Mouse (Mus musculus): ENCODE data around the gene Pmpcb. TPM values are rescaled to one million over a fixed set of nuclear protein-coding genes. Genes with fewer than 3 reads are reported as not detected.

Gene Pmpcb
- polyA plus RNA-seq, 1 experiment from 2014 or later = 84.4 TPM

- H3K9me3 ChIP-seq (replicated peaks) = no peaks in the 10 kb centered on the region
- H3K4me3 ChIP-seq = peak overlapping the region; percentile 89
- peak; percentile 98 for DNase-seq (ENCODE audit: low spot score)
- no peaks in the 10 kb centered on the region for H3K27me3 ChIP-seq (ENCODE audit: low read depth, poor library complexity, severe bottlenecking)
- H3K36me3 ChIP-seq = peaks cover 40% of the 10 kb centered on the region
- peak overlapping the region; percentile 92 for H3K27ac ChIP-seq
- 2% methylated on average over 51 of the region's 51 CpGs for WGBS
- H3K4me1 ChIP-seq = peaks cover 25% of the 10 kb centered on the region
Measured at GRCm38 (mm10) chr5:21786258-21787185, 49.6 kb downstream of the Pmpcb start.

GRCm38 (mm10) chr5:21787186-21788105, 50.5 kb downstream of the Pmpcb start:
- 40% methylated on average over 11 of the region's 11 CpGs for WGBS
- Histone ChIP-seq H3K27ac (peak overlapping the region; percentile 92), H3K9me3 (replicated peaks) (no peaks in the 10 kb centered on the region), H3K4me3 (peak overlapping the region; percentile 89), H3K4me1 (peaks cover 25% of the 10 kb centered on the region), H3K36me3 (peaks cover 39% of the 10 kb centered on the region), H3K27me3 (ENCODE audit: low read depth, poor library complexity, severe bottlenecking) (no peaks in the 10 kb centered on the region)
- no peak for DNase-seq (ENCODE audit: low spot score)

- Histone ChIP-seq H3K4me3 (no peak overlapping the region), H3K9me3 (replicated peaks) (no peaks in the 10 kb centered on the region), H3K27me3 (ENCODE audit: low read depth, poor library complexity, severe bottlenecking) (no peaks in the 10 kb centered on the region), H3K36me3 (peaks cover 32% of the 10 kb centered on the region), H3K27ac (no peak overlapping the region), H3K4me1 (peaks cover 21% of the 10 kb centered on the region)
- 73% methylated on average over 5 of the region's 5 CpGs for WGBS
- DNase-seq (ENCODE audit: low spot score) = no peak
Measured at GRCm38 (mm10) chr5:21789061-21789460, 52.1 kb downstream of the Pmpcb start.

GRCm38 (mm10) chr5:21792166-21792565, 55.2 kb downstream of the Pmpcb start:
- Histone ChIP-seq H3K27ac (no peak overlapping the region), H3K4me3 (no peak overlapping the region), H3K4me1 (peaks cover 11% of the 10 kb centered on the region), H3K36me3 (peaks cover 56% of the 10 kb centered on the region), H3K27me3 (ENCODE audit: low read depth, poor library complexity, severe bottlenecking) (no peaks in the 10 kb centered on the region), H3K9me3 (replicated peaks) (no peaks in the 10 kb centered on the region)
- no peak for DNase-seq (ENCODE audit: low spot score)

GRCm38 (mm10) chr5:21802907-21803306, 66.0 kb downstream of the Pmpcb start:
- no peaks in the 10 kb centered on the region for H3K4me1 ChIP-seq
- no peaks in the 10 kb centered on the region for H3K9me3 ChIP-seq (replicated peaks)
- H3K4me3 ChIP-seq = no peak overlapping the region
- no peak for DNase-seq (ENCODE audit: low spot score)
- H3K27ac ChIP-seq = no peak overlapping the region
- peaks cover 71% of the 10 kb centered on the region for H3K36me3 ChIP-seq
- 87% methylated on average over 9 of the region's 9 CpGs for WGBS
- no peaks in the 10 kb centered on the region for H3K27me3 ChIP-seq (ENCODE audit: low read depth, poor library complexity, severe bottlenecking)

- Histone ChIP-seq H3K4me1 (no peaks in the 10 kb centered on the region), H3K36me3 (peaks cover 63% of the 10 kb centered on the region), H3K9me3 (replicated peaks) (no peaks in the 10 kb centered on the region), H3K27me3 (ENCODE audit: low read depth, poor library complexity, severe bottlenecking) (no peaks in the 10 kb centered on the region), H3K4me3 (no peak overlapping the region), H3K27ac (no peak overlapping the region)
- DNase-seq (ENCODE audit: low spot score) = no peak
- WGBS = 94% methylated on average over 12 of the region's 12 CpGs
Measured at GRCm38 (mm10) chr5:21803691-21804188, 66.8 kb downstream of the Pmpcb start.

- H3K4me3 ChIP-seq = no peak overlapping the region
- peaks cover 52% of the 10 kb centered on the region for H3K36me3 ChIP-seq
- H3K27me3 ChIP-seq (ENCODE audit: low read depth, poor library complexity, severe bottlenecking) = no peaks in the 10 kb centered on the region
- H3K9me3 ChIP-seq (replicated peaks) = no peaks in the 10 kb centered on the region
- DNase-seq (ENCODE audit: low spot score) = no peak
- H3K4me1 ChIP-seq = no peaks in the 10 kb centered on the region
- WGBS = 82% methylated on average over 4 of the region's 4 CpGs
- no peak overlapping the region for H3K27ac ChIP-seq
Measured at GRCm38 (mm10) chr5:21804837-21805236, 67.9 kb downstream of the Pmpcb start.

Other genes with a start within 250 kb of the Pmpcb start
- gene Lrrc17, start 193.6 kb upstream of the Pmpcb start, polyA plus RNA-seq (2016; fragmentation: Nextera tagmentation; extraction: Ambion mirVana) = 8.7 and 19.3 TPM in 2 replicates
- 0.15 TPM in 1 of 2 replicates, not detected in the other for gene Fbxl13, start 91.5 kb upstream of the Pmpcb start, polyA plus RNA-seq (2016; fragmentation: Nextera tagmentation; extraction: Ambion mirVana)
- gene Armc10, start 91.3 kb upstream of the Pmpcb start, polyA plus RNA-seq (2016; fragmentation: Nextera tagmentation; extraction: Ambion mirVana) = 50.3 and 61.9 TPM in 2 replicates
- gene Napepld, start 35.7 kb upstream of the Pmpcb start, polyA plus RNA-seq (2016; fragmentation: Nextera tagmentation; extraction: Ambion mirVana) = 2.8 TPM in 2 replicates
- 83.5 and 91.3 TPM in 2 replicates for gene Dnajc2, start 48.1 kb downstream of the Pmpcb start, polyA plus RNA-seq (2016; fragmentation: Nextera tagmentation; extraction: Ambion mirVana)
- gene Psmc2, start 48.1 kb downstream of the Pmpcb start, polyA plus RNA-seq (2016; fragmentation: Nextera tagmentation; extraction: Ambion mirVana) = 227 and 247 TPM in 2 replicates
- gene Slc26a5, start 128.5 kb downstream of the Pmpcb start, polyA plus RNA-seq (2016; fragmentation: Nextera tagmentation; extraction: Ambion mirVana) = 0.05 TPM in 1 of 2 replicates, not detected in the other